Mouse (Mus musculus): ENCODE data around the gene Fggy.

DNA sequence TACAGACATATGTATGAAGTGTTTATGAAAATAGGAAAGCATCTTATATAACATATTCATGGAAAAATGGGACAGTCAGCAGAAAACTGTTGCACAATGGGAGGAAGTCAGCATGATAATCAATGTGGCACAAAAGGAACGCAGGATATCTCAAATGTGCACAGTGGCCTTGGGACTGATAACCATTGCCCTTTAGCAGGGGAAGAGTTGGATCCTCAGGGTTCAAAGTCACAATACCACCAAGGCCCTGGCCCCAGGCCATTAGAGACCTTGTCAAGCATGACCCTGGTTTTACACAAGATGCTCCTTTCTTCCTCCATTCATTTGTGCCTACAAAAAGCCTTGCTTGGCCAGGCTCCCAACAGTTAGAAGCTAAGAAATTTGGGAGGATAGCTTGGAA, 83.5 kb downstream of the Fggy start:
- TF ChIP-seq CTCF (IDR thresholded peaks at IDR 0.05; ENCODE audit: low read depth) (no peak), EP300 (optimal IDR thresholded peaks at IDR 0.05) (no peak)
